Mouse (Mus musculus) MEL (cell line): Measurements from ENCODE around the gene Glmp.

ENCODE experiments used
- BHLHE40 ChIP-seq: IDR thresholded peaks from 2 replicates; pipeline ENCODE4 v1.6.1; 2012; ENCODE audit warnings: low read depth, mild to moderate bottlenecking, inconsistent platforms, low read length, improper control_type of control experiment, borderline replicate concordance
- CHD2 ChIP-seq: IDR thresholded peaks from 2 replicates; pipeline ENCODE4 v1.6.1; 2011; ENCODE audit warnings: low read length, improper control_type of control experiment
- CTCF ChIP-seq, 3 experiments: IDR thresholded peaks in 2 of 3; conservative IDR thresholded peaks in 1 of 3; 2 replicates each; pipeline ENCODE4 v1.5.1; 2011 to 2012; ENCODE audit warnings: low read length in 3 of 3, low read depth in 2 of 3, mild to moderate bottlenecking in 2 of 3, improper control_type of control experiment in 1 of 3, inconsistent platforms in 1 of 3, mixed read lengths in 1 of 3, moderate library complexity in 1 of 3; ENCODE audit not compliant: control insufficient read depth in 1 of 3, insufficient read depth in 1 of 3, poor library complexity in 1 of 3, severe bottlenecking in 1 of 3
- ELF1 ChIP-seq: IDR thresholded peaks from 2 replicates; pipeline ENCODE4 v1.6.1; 2014; ENCODE audit warnings: low read depth, mild to moderate bottlenecking, inconsistent platforms, low read length, improper control_type of control experiment, moderate library complexity
- EP300 ChIP-seq, 2 experiments: IDR thresholded peaks; 2 replicates each; pipeline ENCODE4 v1.6.1; 2011; ENCODE audit warnings: improper control_type of control experiment in 2 of 2, low read length in 2 of 2, low read depth in 1 of 2, mild to moderate bottlenecking in 1 of 2
- GATA1 ChIP-seq: IDR thresholded peaks from 2 replicates; pipeline ENCODE4 v1.6.1; 2011; ENCODE audit warnings: low read depth, low read length, improper control_type of control experiment
- MXI1 ChIP-seq: IDR thresholded peaks from 2 replicates; pipeline ENCODE4 v1.6.1; 2011; ENCODE audit warnings: mild to moderate bottlenecking, low read depth, low read length, improper control_type of control experiment
- MYB ChIP-seq: IDR thresholded peaks from 2 replicates; pipeline ENCODE4 v1.6.1; 2011; ENCODE audit warnings: mild to moderate bottlenecking, low read depth, low read length, improper control_type of control experiment
- POLR2A ChIP-seq, 2 experiments: IDR thresholded peaks; 2 replicates each; pipeline ENCODE4 v1.6.1; 2011 to 2012; ENCODE audit warnings: low read length in 2 of 2, mild to moderate bottlenecking in 2 of 2, control low read depth in 1 of 2, improper control_type of control experiment in 1 of 2, low read depth in 1 of 2, moderate library complexity in 1 of 2; ENCODE audit not compliant: control insufficient read depth in 1 of 2, insufficient read depth in 1 of 2, poor library complexity in 1 of 2
- POLR2AphosphoS2 ChIP-seq: IDR thresholded peaks from 2 replicates; pipeline ENCODE4 v1.6.1; 2011; ENCODE audit warnings: low read length, improper control_type of control experiment
- RCOR1 ChIP-seq: IDR thresholded peaks from 2 replicates; pipeline ENCODE4 v1.6.1; 2012; ENCODE audit warnings: low read depth, mild to moderate bottlenecking, inconsistent platforms, low read length, improper control_type of control experiment
- ZKSCAN1 ChIP-seq: IDR thresholded peaks from 2 replicates; pipeline ENCODE4 v1.6.1; 2012; ENCODE audit warnings: low read depth, mild to moderate bottlenecking, inconsistent platforms, low read length, improper control_type of control experiment, moderate library complexity
- ZNF384 ChIP-seq: IDR thresholded peaks from 2 replicates; pipeline ENCODE4 v1.6.1; 2012; ENCODE audit warnings: low read depth, mild to moderate bottlenecking, inconsistent platforms, low read length, improper control_type of control experiment

DNA sequence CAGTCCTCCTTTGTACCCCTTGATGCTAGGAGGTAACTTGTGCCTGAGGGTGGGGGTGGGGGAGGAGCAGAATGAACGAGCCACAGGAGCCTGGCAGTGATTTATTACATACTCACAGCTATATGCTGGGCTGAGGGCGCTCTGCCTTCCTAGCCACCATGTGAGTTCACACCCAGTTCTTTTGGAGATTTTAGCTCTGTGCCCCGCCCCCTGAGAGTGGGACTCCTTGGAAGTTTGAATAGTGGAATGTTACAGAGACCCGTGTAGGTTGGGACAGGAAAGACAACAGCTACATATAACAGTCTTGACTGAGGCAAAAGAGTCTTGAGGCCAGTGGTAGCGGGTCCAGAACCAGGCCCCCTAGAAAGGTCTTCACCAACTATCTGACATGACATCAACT, 4.1 kb downstream of the Glmp start:
- TF ChIP-seq RCOR1 = no peak
- TF ChIP-seq POLR2AphosphoS2 = no peak
- TF ChIP-seq POLR2A (IDR thresholded peaks at IDR 0.05; ENCODE audit: control insufficient read depth in 1 of 2, insufficient read depth in 1 of 2, low read depth in 1 of 2, low read length in 2 of 2, poor library complexity in 1 of 2) = no peak
- no peak for TF ChIP-seq CHD2
- TF ChIP-seq ZNF384 = no peak
- no peak for TF ChIP-seq BHLHE40
- no peak for TF ChIP-seq EP300 (IDR thresholded peaks at IDR 0.05; ENCODE audit: low read depth in 1 of 2, low read length in 2 of 2)
- TF ChIP-seq ZKSCAN1 = no peak
- no peak for TF ChIP-seq ELF1
- no peak for TF ChIP-seq CTCF (IDR thresholded peaks at IDR 0.05 in 2 of 3, conservative IDR thresholded peaks at IDR 0.05 in 1 of 3; ENCODE audit: control insufficient read depth in 1 of 3, insufficient read depth in 1 of 3, low read depth in 2 of 3, low read length in 3 of 3, poor library complexity in 1 of 3, severe bottlenecking in 1 of 3)
- no peak for TF ChIP-seq GATA1
- TF ChIP-seq MYB = no peak
- TF ChIP-seq MXI1 = no peak
